ENCODE assay signal across 13 mouse cellular contexts in the genomic region with DNA sequence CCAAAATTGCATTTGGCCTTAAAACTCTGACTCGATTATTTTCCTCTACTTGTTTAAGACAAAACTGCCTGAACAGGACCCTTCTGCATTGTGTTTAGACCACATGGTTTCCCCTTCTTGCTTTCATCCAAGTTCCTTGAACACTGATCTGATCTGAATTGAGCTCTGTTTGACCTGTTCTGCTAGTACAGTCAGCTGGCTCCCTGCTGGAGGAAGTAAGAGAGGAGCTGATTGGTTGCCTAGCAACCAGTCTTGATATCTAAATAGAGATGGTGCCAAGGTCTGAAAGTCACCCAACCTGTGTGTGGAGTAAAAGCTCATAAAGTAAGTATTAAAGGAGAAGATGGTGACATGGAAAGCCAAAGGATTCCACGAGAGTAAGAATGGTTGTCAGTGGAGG. TPM values are rescaled to one million over a fixed set of nuclear protein-coding genes. Genes with fewer than 3 reads are reported as not detected.
DNase-seq lines count a peak whose midpoint lies in the region; ATAC-seq and TF ChIP-seq lines count a peak whose summit lies in the region.
"Had no signal": no experiment of that assay in that cellular context is flagged by ENCODE, and none has a peak within 500 bp of the region (broad histone marks: within the 10 kb centered on the region; RNA-seq: fewer than 3 reads in every experiment).

No protein-coding gene starts in this region.

- H3K36me3 ChIP-seq in forebrain, embryonic 14.5 days (ENCODE audit: control insufficient read depth, insufficient read depth, low read length), result no peaks in the 10 kb centered on the region
- no peaks in the 10 kb centered on the region for H3K36me3 ChIP-seq in forebrain, embryonic 11.5 days (ENCODE audit: control insufficient read depth, insufficient read depth, low read length)
- H3K36me3 ChIP-seq in midbrain, embryonic 14.5 days (ENCODE audit: control insufficient read depth, insufficient read depth, low read length), result no peaks in the 10 kb centered on the region
- H3K36me3 ChIP-seq in midbrain, embryonic 11.5 days (ENCODE audit: control insufficient read depth, insufficient read depth, low read length), result no peaks in the 10 kb centered on the region
- peaks cover 43% of the 10 kb centered on the region for H3K36me3 ChIP-seq in small intestine, adult 2 months (ENCODE audit: control insufficient read depth, insufficient read depth, low read length)

- 72% methylated on average over 2 of the region's 2 CpGs for WGBS in forebrain, embryonic 14.5 days
- 90% methylated on average over 2 of the region's 2 CpGs for WGBS in forebrain, embryonic 11.5 days
- 83% methylated on average over 2 of the region's 2 CpGs for WGBS in midbrain, embryonic 14.5 days
- 91% methylated on average over 2 of the region's 2 CpGs for WGBS in midbrain, embryonic 11.5 days
- 18% methylated on average over 2 of the region's 2 CpGs for WGBS in small intestine, adult 2 months

- H3K27ac ChIP-seq in forebrain, embryonic 14.5 days (ENCODE audit: low read depth, low read length), result 0 out of 2 replicates have a peak overlapping the region, but pooled peaks have one; percentile 3
- no peak overlapping the region for H3K27ac ChIP-seq in forebrain, embryonic 11.5 days (ENCODE audit: low read depth, low read length)
- no peak overlapping the region for H3K27ac ChIP-seq in midbrain, embryonic 14.5 days (replicated peaks; ENCODE audit: low read depth, low read length)
- H3K27ac ChIP-seq in midbrain, embryonic 11.5 days (ENCODE audit: low read depth, low read length), result no peak overlapping the region
- H3K27ac ChIP-seq in small intestine, adult 2 months (ENCODE audit: insufficient read depth, low read depth, low read length), result peak overlapping the region; percentile 84
- H3K27ac ChIP-seq: forebrain, embryonic 13.5 days; liver, embryonic 14.5 days had no signal

- no peak for TF ChIP-seq CTCF in small intestine, adult 2 months (IDR thresholded peaks at IDR 0.05; ENCODE audit: extremely low read depth, insufficient read length, insufficient replicate concordance, low read depth, low read length)

- ATAC-seq in forebrain, embryonic 14.5 days, result no peak
- ATAC-seq in forebrain, embryonic 11.5 days (replicated peaks; ENCODE audit: low FRiP score), result no peak
- ATAC-seq in midbrain, embryonic 14.5 days (ENCODE audit: low FRiP score, low TSS enrichment), result no peak
- ATAC-seq in midbrain, embryonic 11.5 days (ENCODE audit: low FRiP score), result no peak
- peak; percentile 36 for ATAC-seq in inflammation-experienced regulatory T-cells, adult 6 months
- ATAC-seq: forebrain, embryonic 13.5 days had no signal

- no peaks in the 10 kb centered on the region for H3K27me3 ChIP-seq in forebrain, embryonic 14.5 days (replicated peaks; ENCODE audit: control insufficient read depth, insufficient read depth, low read length)
- no peaks in the 10 kb centered on the region for H3K27me3 ChIP-seq in forebrain, embryonic 11.5 days (ENCODE audit: control insufficient read depth, insufficient read depth, low read length)
- no peaks in the 10 kb centered on the region for H3K27me3 ChIP-seq in midbrain, embryonic 14.5 days (ENCODE audit: control insufficient read depth, insufficient read depth, low read length)
- H3K27me3 ChIP-seq in midbrain, embryonic 11.5 days (ENCODE audit: control insufficient read depth, insufficient read depth, low read length), result no peaks in the 10 kb centered on the region
- no peaks in the 10 kb centered on the region for H3K27me3 ChIP-seq in small intestine, adult 2 months (ENCODE audit: control insufficient read depth, insufficient read depth, low read length)
- H3K27me3 ChIP-seq: forebrain, embryonic 13.5 days had no signal

- no peaks in the 10 kb centered on the region for H3K9me3 ChIP-seq in forebrain, embryonic 14.5 days (replicated peaks; ENCODE audit: control insufficient read depth, low read length)
- no peaks in the 10 kb centered on the region for H3K9me3 ChIP-seq in forebrain, embryonic 11.5 days (ENCODE audit: control insufficient read depth, low read length)
- H3K9me3 ChIP-seq in midbrain, embryonic 14.5 days (ENCODE audit: control insufficient read depth, low read length), result no peaks in the 10 kb centered on the region
- H3K9me3 ChIP-seq in midbrain, embryonic 11.5 days (ENCODE audit: control insufficient read depth, low read length), result no peaks in the 10 kb centered on the region
- H3K9me3 ChIP-seq: forebrain, embryonic 13.5 days had no signal

- H3K4me3 ChIP-seq in forebrain, embryonic 14.5 days (ENCODE audit: low read depth, low read length), result no peak overlapping the region
- no peak overlapping the region for H3K4me3 ChIP-seq in forebrain, embryonic 11.5 days (ENCODE audit: low read depth, low read length)
- H3K4me3 ChIP-seq in midbrain, embryonic 14.5 days (replicated peaks; ENCODE audit: low read depth, low read length), result no peak overlapping the region
- no peak overlapping the region for H3K4me3 ChIP-seq in midbrain, embryonic 11.5 days (ENCODE audit: low read depth, low read length)
- no peak overlapping the region for H3K4me3 ChIP-seq in small intestine, adult 2 months (ENCODE audit: low read depth, low read length)
- H3K4me3 ChIP-seq: forebrain, embryonic 13.5 days had no signal

- no peak for TF ChIP-seq POLR2A in small intestine, adult 2 months (IDR thresholded peaks at IDR 0.05; ENCODE audit: low read depth, low read length)

- H3K4me2 ChIP-seq in forebrain, embryonic 14.5 days (ENCODE audit: low read length), result no peak overlapping the region
- no peak overlapping the region for H3K4me2 ChIP-seq in forebrain, embryonic 11.5 days (ENCODE audit: low read depth, low read length, severe bottlenecking)
- H3K4me2 ChIP-seq in midbrain, embryonic 14.5 days (ENCODE audit: low read length), result no peak overlapping the region
- no peak overlapping the region for H3K4me2 ChIP-seq in midbrain, embryonic 11.5 days
- H3K4me2 ChIP-seq: forebrain, embryonic 13.5 days had no signal

- peak; percentile 57 for DNase-seq in forebrain, embryonic 14.5 days (ENCODE audit: low spot score)
- DNase-seq in forebrain, embryonic 11.5 days (ENCODE audit: low spot score), result no peak
- peak; percentile 56 for DNase-seq in midbrain, embryonic 14.5 days
- no peak for DNase-seq in midbrain, embryonic 11.5 days (ENCODE audit: low spot score, missing footprints)
- DNase-seq in ovary, postnatal 14 days (ENCODE audit: low spot score), result no peak
- DNase-seq in spleen, postnatal 14 days (ENCODE audit: low spot score in 2 of 2), result no peak
- DNase-seq: cerebellum, adult 9-11 months; layer of hippocampus, adult 9-11 months; right cerebral cortex, postnatal 4 days had no signal

- no peak overlapping the region for H3K9ac ChIP-seq in forebrain, embryonic 14.5 days (ENCODE audit: low read length)
- no peak overlapping the region for H3K9ac ChIP-seq in forebrain, embryonic 11.5 days (ENCODE audit: low read length)
- H3K9ac ChIP-seq in midbrain, embryonic 14.5 days (replicated peaks; ENCODE audit: low read length), result no peak overlapping the region
- no peak overlapping the region for H3K9ac ChIP-seq in midbrain, embryonic 11.5 days (ENCODE audit: low read length)
- H3K9ac ChIP-seq: forebrain, embryonic 13.5 days; liver, embryonic 14.5 days had no signal

- peaks cover 18% of the 10 kb centered on the region for H3K4me1 ChIP-seq in forebrain, embryonic 14.5 days (ENCODE audit: control insufficient read depth, insufficient read depth, low read length)
- peaks cover 4% of the 10 kb centered on the region; the same call in 1 of the 2 replicates for H3K4me1 ChIP-seq in forebrain, embryonic 11.5 days (replicated peaks; ENCODE audit: control insufficient read depth, insufficient read depth, low read length)
- peaks cover 24% of the 10 kb centered on the region for H3K4me1 ChIP-seq in midbrain, embryonic 14.5 days (ENCODE audit: control insufficient read depth, insufficient read depth, low read length)
- peaks cover 5% of the 10 kb centered on the region; the same call in 1 of the 2 replicates for H3K4me1 ChIP-seq in midbrain, embryonic 11.5 days (ENCODE audit: control insufficient read depth, insufficient read depth, low read length)
- H3K4me1 ChIP-seq in small intestine, adult 2 months (ENCODE audit: control insufficient read depth, insufficient read depth, insufficient read length, low read length), result peaks cover 22% of the 10 kb centered on the region

RNA-seq across cellular contexts. Expression of a gene that starts 2.0 kb away (rescaled TPM):
- 13.3 and 14.6 TPM in 2 replicates for polyA plus RNA-seq in forebrain, embryonic 14.5 days (2014; fragmentation: Nextera tagmentation; extraction: Ambion mirVana)
- 13.7 and 14.3 TPM in 2 replicates for polyA plus RNA-seq in forebrain, embryonic 11.5 days (2014; fragmentation: Nextera tagmentation; extraction: Ambion mirVana)
- 10.4 and 15.4 TPM in 2 replicates for polyA plus RNA-seq in midbrain, embryonic 14.5 days (2014; fragmentation: Nextera tagmentation; extraction: Ambion mirVana)
- 14.9 and 17.9 TPM in 2 replicates for polyA plus RNA-seq in midbrain, embryonic 11.5 days (2014; fragmentation: Nextera tagmentation; extraction: Ambion mirVana)
- polyA plus RNA-seq in inflammation-experienced regulatory T-cells, adult 6 months (2017; shearing (Covaris generic)), result 10 to 100 TPM in 2 of 3 experiments, 1 to 10 TPM in 1; 8.2 to 16.0 (median 15.3) TPM
- polyA plus RNA-seq in small intestine, adult 2 months (2012; rRNA removed), result 1.6 and 2.0 TPM in 2 replicates

RNA-seq across cellular contexts. Expression of a gene that starts 16.9 kb away (rescaled TPM):
- 0.35 and 0.60 TPM in 2 replicates for polyA plus RNA-seq in forebrain, embryonic 14.5 days (2014; fragmentation: Nextera tagmentation; extraction: Ambion mirVana)
- polyA plus RNA-seq in forebrain, embryonic 11.5 days (2014; fragmentation: Nextera tagmentation; extraction: Ambion mirVana), result 2.6 and 3.0 TPM in 2 replicates
- 0.53 and 0.92 TPM in 2 replicates for polyA plus RNA-seq in midbrain, embryonic 14.5 days (2014; fragmentation: Nextera tagmentation; extraction: Ambion mirVana)
- 1.5 and 2.8 TPM in 2 replicates for polyA plus RNA-seq in midbrain, embryonic 11.5 days (2014; fragmentation: Nextera tagmentation; extraction: Ambion mirVana)
- polyA plus RNA-seq in inflammation-experienced regulatory T-cells, adult 6 months (2017; shearing (Covaris generic)), result 1 to 10 TPM; 3.9 to 6.5 (median 5.1) TPM
- 43.4 and 141 TPM in 2 replicates for polyA plus RNA-seq in small intestine, adult 2 months (2012; rRNA removed)

RNA-seq across cellular contexts. Expression of a gene that starts 31.6 kb away (rescaled TPM):
- 1.5 and 2.0 TPM in 2 replicates for polyA plus RNA-seq in forebrain, embryonic 14.5 days (2014; fragmentation: Nextera tagmentation; extraction: Ambion mirVana)
- 0.93 and 2.3 TPM in 2 replicates for polyA plus RNA-seq in forebrain, embryonic 11.5 days (2014; fragmentation: Nextera tagmentation; extraction: Ambion mirVana)
- polyA plus RNA-seq in midbrain, embryonic 14.5 days (2014; fragmentation: Nextera tagmentation; extraction: Ambion mirVana), result 0.32 and 1.4 TPM in 2 replicates
- 0.77 and 1.4 TPM in 2 replicates for polyA plus RNA-seq in midbrain, embryonic 11.5 days (2014; fragmentation: Nextera tagmentation; extraction: Ambion mirVana)
- polyA plus RNA-seq in inflammation-experienced regulatory T-cells, adult 6 months (2017; shearing (Covaris generic)), result 100 to 1,000 TPM; 208 to 375 (median 335) TPM
- 2.6 and 4.6 TPM in 2 replicates for polyA plus RNA-seq in small intestine, adult 2 months (2012; rRNA removed)

RNA-seq across cellular contexts. Expression of a gene that starts 37.6 kb away (rescaled TPM):
- polyA plus RNA-seq in forebrain, embryonic 14.5 days (2014; fragmentation: Nextera tagmentation; extraction: Ambion mirVana), result 0.80 and 0.85 TPM in 2 replicates
- polyA plus RNA-seq in forebrain, embryonic 11.5 days (2014; fragmentation: Nextera tagmentation; extraction: Ambion mirVana), result 0.28 and 0.44 TPM in 2 replicates
- polyA plus RNA-seq in midbrain, embryonic 14.5 days (2014; fragmentation: Nextera tagmentation; extraction: Ambion mirVana), result 0.15 and 0.30 TPM in 2 replicates
- 0.11 TPM in 1 of 2 replicates, not detected in the other for polyA plus RNA-seq in midbrain, embryonic 11.5 days (2014; fragmentation: Nextera tagmentation; extraction: Ambion mirVana)
- polyA plus RNA-seq in inflammation-experienced regulatory T-cells, adult 6 months (2017; shearing (Covaris generic)), result 10 to 100 TPM; 16.6 to 23.0 (median 20.6) TPM
- polyA plus RNA-seq in small intestine, adult 2 months (2012; rRNA removed), result 13.9 and 21.7 TPM in 2 replicates

RNA-seq across cellular contexts. Expression of a gene that starts 39.8 kb away (rescaled TPM):
- 9.6 and 10.6 TPM in 2 replicates for polyA plus RNA-seq in forebrain, embryonic 14.5 days (2014; fragmentation: Nextera tagmentation; extraction: Ambion mirVana)
- polyA plus RNA-seq in forebrain, embryonic 11.5 days (2014; fragmentation: Nextera tagmentation; extraction: Ambion mirVana), result 9.8 and 13.2 TPM in 2 replicates
- polyA plus RNA-seq in midbrain, embryonic 14.5 days (2014; fragmentation: Nextera tagmentation; extraction: Ambion mirVana), result 7.5 and 10.0 TPM in 2 replicates
- polyA plus RNA-seq in midbrain, embryonic 11.5 days (2014; fragmentation: Nextera tagmentation; extraction: Ambion mirVana), result 8.5 and 10.7 TPM in 2 replicates
- 10 to 100 TPM in 2 of 3 experiments, 1 to 10 TPM in 1; 5.0 to 15.1 (median 10.5) TPM for polyA plus RNA-seq in inflammation-experienced regulatory T-cells, adult 6 months (2017; shearing (Covaris generic))
- 3.1 and 5.5 TPM in 2 replicates for polyA plus RNA-seq in small intestine, adult 2 months (2012; rRNA removed)

Comparison
In these comparisons a context has a peak if more than half of its experiments do, and no peak if none do; other contexts are left out.
1. DNase-seq: peak in forebrain, embryonic 14.5 days (single experiment) and midbrain, embryonic 14.5 days (single experiment); none in forebrain, embryonic 11.5 days (single experiment), midbrain, embryonic 11.5 days (single experiment), ovary, postnatal 14 days (single experiment) and spleen, postnatal 14 days (0 of 2).
2. H3K27ac ChIP-seq: peak in forebrain, embryonic 14.5 days (single experiment) and small intestine, adult 2 months (single experiment); none in forebrain, embryonic 11.5 days (single experiment), midbrain, embryonic 14.5 days (single experiment) and midbrain, embryonic 11.5 days (single experiment).
3. RNA of a gene that starts 31.6 kb away (polyA plus RNA-seq): 208 to 375 TPM in inflammation-experienced regulatory T-cells, adult 6 months; 2.6 to 4.6 TPM in small intestine, adult 2 months, 0.93 to 2.3 TPM in forebrain, embryonic 11.5 days, 1.5 to 2.0 TPM in forebrain, embryonic 14.5 days, 0.32 to 1.4 TPM in midbrain, embryonic 14.5 days and 0.77 to 1.4 TPM in midbrain, embryonic 11.5 days; every median in the first group is over 10 times any median in the second.